In genomic region chr13:110039779-110040498, GRCm38 (mm10) we compare ENCODE assay signal across 9 mouse cellular contexts.
DNase-seq lines count a peak whose midpoint lies in the region; ATAC-seq and TF ChIP-seq lines count a peak whose summit lies in the region.
"Had no signal": no experiment of that assay in that cellular context is flagged by ENCODE, and none has a peak within 500 bp of the region (broad histone marks: within the 10 kb centered on the region; RNA-seq: fewer than 3 reads in every experiment).

No protein-coding gene starts in this region.

- TF ChIP-seq POLR2A in cerebellum, adult 2 months (IDR thresholded peaks at IDR 0.05; ENCODE audit: borderline replicate concordance, insufficient read depth, low read length) = no peak

- TF ChIP-seq CTCF in cerebellum, adult 2 months (IDR thresholded peaks at IDR 0.05; ENCODE audit: borderline replicate concordance, insufficient read depth, low read depth, low read length) = peak; percentile 47; the same call in 1 of the 2 replicates
- peak; percentile 66 for TF ChIP-seq CTCF in liver, postnatal 0 days (IDR thresholded peaks at IDR 0.05; ENCODE audit: low read depth)
- TF ChIP-seq CTCF in hindbrain, postnatal 0 days (IDR thresholded peaks at IDR 0.05; ENCODE audit: low read depth) = peak; percentile 81

- H3K4me3 ChIP-seq in cerebellum, adult 2 months (replicated peaks; ENCODE audit: insufficient read depth, low read depth, low read length) = no peak overlapping the region
- no peak overlapping the region for H3K4me3 ChIP-seq in liver, postnatal 0 days (ENCODE audit: low read depth, low read length)
- no peak overlapping the region for H3K4me3 ChIP-seq in liver, embryonic 12.5 days
- H3K4me3 ChIP-seq in hindbrain, postnatal 0 days (ENCODE audit: low read length) = no peak overlapping the region
- H3K4me3 ChIP-seq in midbrain, embryonic 11.5 days (ENCODE audit: low read depth, low read length) = no peak overlapping the region
- H3K4me3 ChIP-seq: heart, embryonic 13.5 days had no signal

- no peaks in the 10 kb centered on the region for H3K9me3 ChIP-seq in liver, postnatal 0 days (ENCODE audit: low read length)
- H3K9me3 ChIP-seq in liver, embryonic 12.5 days (replicated peaks) = no peaks in the 10 kb centered on the region
- H3K9me3 ChIP-seq in hindbrain, postnatal 0 days (ENCODE audit: low read length) = no peaks in the 10 kb centered on the region
- H3K9me3 ChIP-seq in midbrain, embryonic 11.5 days (ENCODE audit: control insufficient read depth, low read length) = no peaks in the 10 kb centered on the region
- H3K9me3 ChIP-seq: heart, embryonic 13.5 days had no signal

- no peaks in the 10 kb centered on the region for H3K36me3 ChIP-seq in liver, postnatal 0 days (replicated peaks; ENCODE audit: insufficient read depth, low read length)
- H3K36me3 ChIP-seq in liver, embryonic 12.5 days = no peaks in the 10 kb centered on the region
- H3K36me3 ChIP-seq in hindbrain, postnatal 0 days (ENCODE audit: insufficient read depth, low read length) = no peaks in the 10 kb centered on the region
- H3K36me3 ChIP-seq in midbrain, embryonic 11.5 days (ENCODE audit: control insufficient read depth, insufficient read depth, low read length) = no peaks in the 10 kb centered on the region
- H3K36me3 ChIP-seq: heart, embryonic 13.5 days had no signal

- 85% methylated on average over 3 of the region's 3 CpGs for WGBS in cerebellum, adult 2 months
- WGBS in liver, postnatal 0 days (ENCODE audit: insufficient replicate concordance) = 75% methylated on average over 3 of the region's 3 CpGs
- WGBS in liver, embryonic 12.5 days (ENCODE audit: insufficient replicate concordance) = 78% methylated on average over 3 of the region's 3 CpGs
- WGBS in hindbrain, postnatal 0 days = 76% methylated on average over 3 of the region's 3 CpGs
- 90% methylated on average over 3 of the region's 3 CpGs for WGBS in midbrain, embryonic 11.5 days

- H3K27me3 ChIP-seq in cerebellum, adult 2 months (ENCODE audit: control insufficient read depth, insufficient read depth, low read length) = no peaks in the 10 kb centered on the region
- no peaks in the 10 kb centered on the region for H3K27me3 ChIP-seq in liver, postnatal 0 days (ENCODE audit: insufficient read depth, low read length)
- H3K27me3 ChIP-seq in liver, embryonic 12.5 days (replicated peaks) = no peaks in the 10 kb centered on the region
- no peaks in the 10 kb centered on the region for H3K27me3 ChIP-seq in hindbrain, postnatal 0 days (ENCODE audit: insufficient read depth, low read length)
- H3K27me3 ChIP-seq in midbrain, embryonic 11.5 days (ENCODE audit: control insufficient read depth, insufficient read depth, low read length) = no peaks in the 10 kb centered on the region
- H3K27me3 ChIP-seq: heart, embryonic 13.5 days had no signal

- H3K4me2 ChIP-seq in liver, postnatal 0 days (ENCODE audit: low read depth, low read length) = no peak overlapping the region
- no peak overlapping the region for H3K4me2 ChIP-seq in liver, embryonic 12.5 days
- no peak overlapping the region for H3K4me2 ChIP-seq in hindbrain, postnatal 0 days (ENCODE audit: low read depth, low read length)
- no peak overlapping the region for H3K4me2 ChIP-seq in midbrain, embryonic 11.5 days
- H3K4me2 ChIP-seq: heart, embryonic 13.5 days had no signal

- H3K9ac ChIP-seq in liver, postnatal 0 days (replicated peaks) = no peak overlapping the region
- H3K9ac ChIP-seq in liver, embryonic 12.5 days = no peak overlapping the region
- no peak overlapping the region for H3K9ac ChIP-seq in hindbrain, postnatal 0 days (replicated peaks; ENCODE audit: low read length)
- no peak overlapping the region for H3K9ac ChIP-seq in midbrain, embryonic 11.5 days (ENCODE audit: low read length)
- H3K9ac ChIP-seq: heart, embryonic 13.5 days had no signal

- DNase-seq in cerebellum, adult 2 months = peak; percentile 19 to 26
- DNase-seq in cerebellum, adult 11 months = no peak
- DNase-seq in liver, postnatal 0 days = no peak
- peak; percentile 66 to 72 for DNase-seq in cerebellum, postnatal 10 days
- peak; percentile 80 for DNase-seq in hindbrain, postnatal 0 days (ENCODE audit: low spot score)
- DNase-seq in midbrain, embryonic 11.5 days (ENCODE audit: low spot score, missing footprints) = peak; percentile 90

- H3K4me1 ChIP-seq in cerebellum, adult 2 months (ENCODE audit: control insufficient read depth, insufficient read depth, low read length) = no peaks in the 10 kb centered on the region
- no peaks in the 10 kb centered on the region for H3K4me1 ChIP-seq in liver, postnatal 0 days (ENCODE audit: insufficient read depth)
- H3K4me1 ChIP-seq in liver, embryonic 12.5 days = no peaks in the 10 kb centered on the region
- no peaks in the 10 kb centered on the region for H3K4me1 ChIP-seq in hindbrain, postnatal 0 days (ENCODE audit: insufficient read depth, low read length)
- no peaks in the 10 kb centered on the region for H3K4me1 ChIP-seq in midbrain, embryonic 11.5 days (ENCODE audit: control insufficient read depth, insufficient read depth, low read length)

- H3K27ac ChIP-seq in cerebellum, adult 2 months (ENCODE audit: insufficient read depth, low read length) = no peak overlapping the region
- H3K27ac ChIP-seq in liver, postnatal 0 days (ENCODE audit: low read depth) = no peak overlapping the region
- H3K27ac ChIP-seq in liver, embryonic 12.5 days = no peak overlapping the region
- no peak overlapping the region for H3K27ac ChIP-seq in hindbrain, postnatal 0 days
- no peak overlapping the region for H3K27ac ChIP-seq in midbrain, embryonic 11.5 days (ENCODE audit: low read depth, low read length)
- H3K27ac ChIP-seq: heart, embryonic 13.5 days had no signal

- TF ChIP-seq EP300 in liver, postnatal 0 days (IDR thresholded peaks at IDR 0.05; ENCODE audit: low read depth) = no peak

- no peak for ATAC-seq in liver, postnatal 0 days
- ATAC-seq in liver, embryonic 12.5 days = no peak
- peak; percentile 68 for ATAC-seq in hindbrain, postnatal 0 days
- ATAC-seq in midbrain, embryonic 11.5 days (ENCODE audit: low FRiP score) = peak; percentile 59; the same call in 1 of the 2 replicates
- ATAC-seq in erythroid progenitor cell, adult 5-6 weeks (replicated peaks; ENCODE audit: low FRiP score, poor library complexity, severe bottlenecking) = no peak

Comparison
In these comparisons a context has a peak if more than half of its experiments do, and no peak if none do; other contexts are left out.
1. DNase-seq: peak in cerebellum, adult 2 months (2 of 2), cerebellum, postnatal 10 days (2 of 2), hindbrain, postnatal 0 days (single experiment) and midbrain, embryonic 11.5 days (single experiment); none in cerebellum, adult 11 months (single experiment) and liver, postnatal 0 days (single experiment).
2. ATAC-seq: peak in hindbrain, postnatal 0 days (single experiment) and midbrain, embryonic 11.5 days (single experiment); none in liver, postnatal 0 days (single experiment), liver, embryonic 12.5 days (single experiment) and erythroid progenitor cell, adult 5-6 weeks (single experiment).
3. Peak in every context shown above with its lines, with median percentiles within 50 percentile points of each other: CTCF ChIP-seq.